Mouse (Mus musculus) frontal cortex, postnatal 14 days (tissue): ENCODE results near the gene Bhlhe23.

Experiments
- DNase-seq, 2 experiments: peaks; one replicate each; pipeline ENCODE4 v3.0.0; 2022; ENCODE audit warnings: low spot score in 2 of 2

Gene Bhlhe23

GRCm38 (mm10) chr2:180775641-180776040 is 1.1 kb downstream of the Bhlhe23 start:
- no peak for DNase-seq

GRCm38 (mm10) chr2:180775223-180775622 is 1.5 kb downstream of the Bhlhe23 start:
- no peak for DNase-seq

GRCm38 (mm10) chr2:180765713-180766112 is 11.0 kb downstream of the Bhlhe23 start:
- DNase-seq: no peak

- no peak for DNase-seq
Measured at GRCm38 (mm10) chr2:180764986-180765385, 11.7 kb downstream of the Bhlhe23 start.

GRCm38 (mm10) chr2:180758513-180759263 is 18.0 kb downstream of the Bhlhe23 start:
- DNase-seq: no peak

GRCm38 (mm10) chr2:180756786-180757185 is 19.9 kb downstream of the Bhlhe23 start:
- DNase-seq: no peak

GRCm38 (mm10) chr2:180755896-180756295 is 20.8 kb downstream of the Bhlhe23 start:
- no peak for DNase-seq

GRCm38 (mm10) chr2:180754976-180755688 is 21.6 kb downstream of the Bhlhe23 start:
- no peak for DNase-seq

GRCm38 (mm10) chr2:180748904-180749303 is 27.8 kb downstream of the Bhlhe23 start:
- DNase-seq: no peak

GRCm38 (mm10) chr2:180746569-180747192 is 30.0 kb downstream of the Bhlhe23 start:
- no peak for DNase-seq

GRCm38 (mm10) chr2:180745248-180745927 is 31.3 kb downstream of the Bhlhe23 start:
- DNase-seq: peak; percentile 62 to 85

GRCm38 (mm10) chr2:180743321-180743720 is 33.4 kb downstream of the Bhlhe23 start:
- DNase-seq: no peak

- DNase-seq: no peak
Measured at GRCm38 (mm10) chr2:180742820-180743219, 33.9 kb downstream of the Bhlhe23 start.

GRCm38 (mm10) chr2:180741421-180741820 is 35.3 kb downstream of the Bhlhe23 start:
- no peak for DNase-seq

- no peak for DNase-seq
Measured at GRCm38 (mm10) chr2:180740349-180740748, 36.4 kb downstream of the Bhlhe23 start.

- no peak for DNase-seq
Measured at GRCm38 (mm10) chr2:180737984-180738383, 38.7 kb downstream of the Bhlhe23 start.

- DNase-seq: no peak
Measured at GRCm38 (mm10) chr2:180735232-180735631, 41.5 kb downstream of the Bhlhe23 start.

GRCm38 (mm10) chr2:180731984-180732383 is 44.7 kb downstream of the Bhlhe23 start:
- DNase-seq: no peak

GRCm38 (mm10) chr2:180731036-180731435 is 45.7 kb downstream of the Bhlhe23 start:
- no peak for DNase-seq

GRCm38 (mm10) chr2:180727613-180728021 is 49.1 kb downstream of the Bhlhe23 start:
- no peak for DNase-seq

- DNase-seq: no peak
Measured at GRCm38 (mm10) chr2:180726658-180727442, 49.9 kb downstream of the Bhlhe23 start.
